Mouse (Mus musculus) MEL (cell line): ENCODE measurements around the gene Sppl2a. TPM values are rescaled to one million over a fixed set of nuclear protein-coding genes. Genes with fewer than 3 reads are reported as not detected.
A peak's percentile ranks its signal among the peaks of the same experiment; 100 is the strongest.

Experiments
- DNase-seq: peaks from one replicate; pipeline ENCODE4 v3.0.0; 2011; ENCODE audit warnings: low read depth, low spot score
- H3K27ac ChIP-seq: 2 replicates; pipeline ENCODE4 v1.5.1; 2012; ENCODE audit warnings: low read depth, mild to moderate bottlenecking, control low read depth, low read length, moderate library complexity; ENCODE audit not compliant: control insufficient read depth
- H3K27me3 ChIP-seq, 2 experiments: fragments of 150-350 bp in 1 of 2; sonication (generic) in 1 of 2; 2 replicates each; pipeline ENCODE4 v1.6.1; 2012; ENCODE audit warnings: low read length in 2 of 2, mild to moderate bottlenecking in 2 of 2, improper control_type of control experiment in 1 of 2, moderate library complexity in 1 of 2; ENCODE audit not compliant: insufficient read depth in 2 of 2, control insufficient read depth in 1 of 2
- H3K36me3 ChIP-seq, 2 experiments: 2 replicates each; pipeline ENCODE4 v1.6.1; 2012 to 2014; ENCODE audit warnings: low read length in 2 of 2, improper control_type of control experiment in 1 of 2, inconsistent platforms in 1 of 2, mild to moderate bottlenecking in 1 of 2; ENCODE audit not compliant: insufficient read depth in 2 of 2, control insufficient read depth in 1 of 2
- H3K4me1 ChIP-seq, 2 experiments: fragments of 150-350 bp in 1 of 2; sonication (generic) in 1 of 2; 2 replicates each; pipeline ENCODE4 v1.6.1; 2012; ENCODE audit warnings: low read length in 2 of 2, improper control_type of control experiment in 1 of 2, mild to moderate bottlenecking in 1 of 2; ENCODE audit not compliant: insufficient read depth in 2 of 2, control insufficient read depth in 1 of 2
- H3K4me3 ChIP-seq, 2 experiments: fragments of 150-350 bp in 1 of 2; sonication (generic) in 1 of 2; 2 replicates each; pipeline ENCODE4 v1.5.1; 2012; ENCODE audit warnings: low read depth in 2 of 2, low read length in 2 of 2, mild to moderate bottlenecking in 2 of 2, moderate library complexity in 2 of 2, control low read depth in 1 of 2, improper control_type of control experiment in 1 of 2; ENCODE audit not compliant: control insufficient read depth in 1 of 2, insufficient read depth in 1 of 2
- H3K79me2 ChIP-seq: 2 replicates; pipeline ENCODE4 v1.6.1; 2012; ENCODE audit warnings: mild to moderate bottlenecking, low read length, moderate library complexity; ENCODE audit not compliant: control insufficient read depth, poor library complexity, insufficient read depth
- H3K9ac ChIP-seq: 2 replicates; pipeline ENCODE4 v1.6.1; 2012; ENCODE audit warnings: low read depth, mild to moderate bottlenecking, control low read depth, low read length, moderate library complexity; ENCODE audit not compliant: control insufficient read depth, poor library complexity, severe bottlenecking
- H3K9me3 ChIP-seq: fragments of 150-350 bp; sonication (generic); replicated peaks from 2 replicates; pipeline ENCODE4 v1.6.1; 2012; ENCODE audit warnings: mild to moderate bottlenecking, low read length, improper control_type of control experiment, moderate library complexity; ENCODE audit not compliant: insufficient read depth
- CHD1 ChIP-seq: IDR thresholded peaks from 2 replicates; pipeline ENCODE4 v1.6.1; 2012; ENCODE audit warnings: low read depth, mild to moderate bottlenecking, inconsistent platforms, low read length, improper control_type of control experiment
- CTCF ChIP-seq, 3 experiments: IDR thresholded peaks in 2 of 3; conservative IDR thresholded peaks in 1 of 3; 2 replicates each; pipeline ENCODE4 v1.5.1; 2011 to 2012; ENCODE audit warnings: low read length in 3 of 3, low read depth in 2 of 3, mild to moderate bottlenecking in 2 of 3, improper control_type of control experiment in 1 of 3, inconsistent platforms in 1 of 3, mixed read lengths in 1 of 3, moderate library complexity in 1 of 3; ENCODE audit not compliant: control insufficient read depth in 1 of 3, insufficient read depth in 1 of 3, poor library complexity in 1 of 3, severe bottlenecking in 1 of 3
- E2F4 ChIP-seq: IDR thresholded peaks from 2 replicates; pipeline ENCODE4 v1.6.1; 2011; ENCODE audit warnings: low read depth, low read length, improper control_type of control experiment, borderline replicate concordance
- HCFC1 ChIP-seq: IDR thresholded peaks from 2 replicates; pipeline ENCODE4 v1.6.1; 2012; ENCODE audit warnings: low read depth, mild to moderate bottlenecking, inconsistent platforms, low read length, improper control_type of control experiment, moderate library complexity
- JUND ChIP-seq: IDR thresholded peaks from 2 replicates; pipeline ENCODE4 v1.6.1; 2011; ENCODE audit warnings: low read depth, mild to moderate bottlenecking, improper control_type of control experiment, low read length
- MAX ChIP-seq: IDR thresholded peaks from 2 replicates; pipeline ENCODE4 v1.6.1; 2011; ENCODE audit warnings: low read length, improper control_type of control experiment
- MAZ ChIP-seq: IDR thresholded peaks from 2 replicates; pipeline ENCODE4 v1.6.1; 2012; ENCODE audit warnings: low read depth, mild to moderate bottlenecking, inconsistent platforms, low read length, improper control_type of control experiment
- MYC ChIP-seq: IDR thresholded peaks from 2 replicates; pipeline ENCODE4 v1.6.1; 2011; ENCODE audit warnings: low read depth, mild to moderate bottlenecking, low read length, improper control_type of control experiment, moderate library complexity
- NELFE ChIP-seq: IDR thresholded peaks from 2 replicates; pipeline ENCODE4 v1.6.1; 2011; ENCODE audit warnings: low read depth, low read length, improper control_type of control experiment
- POLR2A ChIP-seq, 2 experiments: IDR thresholded peaks; 2 replicates each; pipeline ENCODE4 v1.6.1; 2011 to 2012; ENCODE audit warnings: low read length in 2 of 2, mild to moderate bottlenecking in 2 of 2, control low read depth in 1 of 2, improper control_type of control experiment in 1 of 2, low read depth in 1 of 2, moderate library complexity in 1 of 2; ENCODE audit not compliant: control insufficient read depth in 1 of 2, insufficient read depth in 1 of 2, poor library complexity in 1 of 2
- POLR2AphosphoS2 ChIP-seq: IDR thresholded peaks from 2 replicates; pipeline ENCODE4 v1.6.1; 2011; ENCODE audit warnings: low read length, improper control_type of control experiment
- POLR2AphosphoS5 ChIP-seq: IDR thresholded peaks from 2 replicates; pipeline ENCODE4 v1.6.1; 2012; ENCODE audit warnings: low read depth, borderline replicate concordance, mild to moderate bottlenecking, inconsistent platforms, low read length, moderate library complexity, mixed read lengths
- RCOR1 ChIP-seq: IDR thresholded peaks from 2 replicates; pipeline ENCODE4 v1.6.1; 2012; ENCODE audit warnings: low read depth, mild to moderate bottlenecking, inconsistent platforms, low read length, improper control_type of control experiment
- SIN3A ChIP-seq: IDR thresholded peaks from 2 replicates; pipeline ENCODE4 v1.6.1; 2012; ENCODE audit warnings: low read length, improper control_type of control experiment, inconsistent platforms
- TAL1 ChIP-seq: IDR thresholded peaks from 2 replicates; pipeline ENCODE4 v1.6.1; 2012; ENCODE audit warnings: mild to moderate bottlenecking, inconsistent platforms, low read length, moderate library complexity, mixed read lengths
- TBP ChIP-seq: IDR thresholded peaks from 2 replicates; pipeline ENCODE4 v1.8.0; 2011; ENCODE audit warnings: low read depth, low read length, improper control_type of control experiment
- UBTF ChIP-seq: IDR thresholded peaks from 2 replicates; pipeline ENCODE4 v1.6.1; 2012; ENCODE audit warnings: low read depth, mild to moderate bottlenecking, inconsistent platforms, low read length, improper control_type of control experiment, moderate library complexity, borderline replicate concordance; ENCODE audit not compliant: insufficient read depth
- USF2 ChIP-seq, 2 experiments: IDR thresholded peaks; 2 replicates each; pipeline ENCODE4 v1.6.1; 2011 to 2012; ENCODE audit warnings: improper control_type of control experiment in 2 of 2, low read length in 2 of 2, borderline replicate concordance in 1 of 2, inconsistent platforms in 1 of 2, low read depth in 1 of 2, mild to moderate bottlenecking in 1 of 2; ENCODE audit not compliant: insufficient read depth in 1 of 2
- ZMIZ1 ChIP-seq: IDR thresholded peaks from 2 replicates; pipeline ENCODE4 v1.6.1; 2012; ENCODE audit warnings: low read depth, mild to moderate bottlenecking, inconsistent platforms, low read length, improper control_type of control experiment, moderate library complexity
- ZNF384 ChIP-seq: IDR thresholded peaks from 2 replicates; pipeline ENCODE4 v1.6.1; 2012; ENCODE audit warnings: low read depth, mild to moderate bottlenecking, inconsistent platforms, low read length, improper control_type of control experiment
- polyA plus RNA-seq, 2 experiments: library from polyadenylated mRNA; stranded (reverse) in 1 of 2; unstranded in 1 of 2; fragments of >175 nt in 1 of 2; fragments of >200 nt in 1 of 2; gene quantifications; 2 replicates each; pipeline versions ENCODE4 v1.2.1 to v1.2.4; 2012; ENCODE audit warnings: low replicate concordance in 2 of 2, low read depth in 1 of 2; ENCODE audit not compliant: insufficient read length in 2 of 2, insufficient read depth in 1 of 2, missing spikeins in 1 of 2
- total RNA-seq: library from RNA; depleted of rRNA; stranded (reverse); fragments of 300-350 nt; gene quantifications from 2 replicates; pipeline ENCODE4 v1.2.3, GENCODE M21; 2012

The Sppl2a gene
- total and polyA plus RNA-seq, 3 experiments: 12.1 to 16.6 TPM; not detected in 1

GRCm38 (mm10) chr2:126914096-126914495 is 18.9 kb downstream of the Sppl2a start:
- Histone ChIP-seq H3K4me3 (no peak overlapping the region), H3K9me3 (no peaks in the 10 kb centered on the region), H3K27ac (no peak overlapping the region), H3K27me3 (no peaks in the 10 kb centered on the region), H3K79me2 (no peaks in the 10 kb centered on the region), H3K4me1 (no peaks in the 10 kb centered on the region), H3K9ac (no peak overlapping the region), H3K36me3 (no peaks in the 10 kb centered on the region; a peak in 2 of 4 replicates)
- no peak for DNase-seq
- TF ChIP-seq UBTF: no peak
- TF ChIP-seq POLR2AphosphoS5: no peak
- no peak for TF ChIP-seq ZNF384
- no peak for TF ChIP-seq ZMIZ1
- TF ChIP-seq USF2 (IDR thresholded peaks at IDR 0.05; ENCODE audit: borderline replicate concordance in 1 of 2, insufficient read depth in 1 of 2, low read depth in 1 of 2, low read length in 2 of 2): no peak
- no peak for TF ChIP-seq POLR2AphosphoS2
- no peak for TF ChIP-seq TBP
- no peak for TF ChIP-seq MYC
- TF ChIP-seq HCFC1: no peak
- TF ChIP-seq, all 39 proteins: peak for 0

- Histone ChIP-seq H3K79me2 (no peaks in the 10 kb centered on the region), H3K4me1 (no peaks in the 10 kb centered on the region), H3K36me3 (peaks cover 0 to 1% of the 10 kb centered on the region in 2 experiments; a peak in 1 of 4 replicates), H3K4me3 (no peak overlapping the region), H3K27me3 (no peaks in the 10 kb centered on the region), H3K27ac (no peak overlapping the region), H3K9me3 (no peaks in the 10 kb centered on the region), H3K9ac (no peak overlapping the region)
- DNase-seq: peak; percentile 14
- TF ChIP-seq MAX (no peak), RCOR1 (no peak), NELFE (no peak), CTCF (IDR thresholded peaks at IDR 0.05 in 2 of 3, conservative IDR thresholded peaks at IDR 0.05 in 1 of 3; ENCODE audit: control insufficient read depth in 1 of 3, insufficient read depth in 1 of 3, low read depth in 2 of 3, low read length in 3 of 3, poor library complexity in 1 of 3, severe bottlenecking in 1 of 3) (no peak), MYC (no peak), MAZ (no peak), TAL1 (no peak), POLR2A (IDR thresholded peaks at IDR 0.05; ENCODE audit: control insufficient read depth in 1 of 2, insufficient read depth in 1 of 2, low read depth in 1 of 2, low read length in 2 of 2, poor library complexity in 1 of 2) (no peak), JUND (no peak), POLR2AphosphoS5 (no peak), E2F4 (no peak), USF2 (IDR thresholded peaks at IDR 0.05; ENCODE audit: borderline replicate concordance in 1 of 2, insufficient read depth in 1 of 2, low read depth in 1 of 2, low read length in 2 of 2) (no peak), SIN3A (no peak), ZNF384 (no peak), ZMIZ1 (no peak), CHD1 (no peak)
Observed at GRCm38 (mm10) chr2:126904162-126904561, 28.9 kb downstream of the Sppl2a start.
